Mouse (Mus musculus): Measurements from ENCODE around the gene Olfr282. TPM values are rescaled to one million over a fixed set of nuclear protein-coding genes. Genes with fewer than 3 reads are reported as not detected.

Gene Olfr282
- polyA plus RNA-seq, 1 experiment from 2014 or later, result not detected

DNA sequence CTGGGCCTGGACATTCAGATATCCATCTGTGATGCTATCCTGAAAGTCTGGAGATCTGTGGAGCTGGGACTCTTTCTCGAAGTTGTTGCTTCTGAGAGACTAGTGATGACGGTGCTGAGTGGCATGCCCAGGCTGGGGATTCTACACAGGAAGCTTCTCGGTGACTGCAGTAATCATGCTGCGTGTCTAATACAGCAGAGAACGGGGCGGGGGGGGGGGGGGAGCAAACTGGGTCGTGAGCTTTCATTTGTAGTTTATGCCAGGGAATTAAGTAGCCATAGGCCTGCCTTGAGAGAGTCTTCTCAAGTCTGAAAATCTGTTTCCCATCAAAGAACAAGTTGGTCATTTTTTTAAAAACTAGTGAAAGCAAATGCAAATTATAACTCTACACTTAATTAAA lies 12.9 kb upstream of the Olfr282 start:
- ATAC-seq (replicated peaks), result no peak
- H3K36me3 ChIP-seq (replicated peaks), result no peaks in the 10 kb centered on the region
- no peak overlapping the region for H3K4me2 ChIP-seq
- no peaks in the 10 kb centered on the region for H3K4me1 ChIP-seq
- no peaks in the 10 kb centered on the region for H3K9me3 ChIP-seq
- H3K27me3 ChIP-seq (replicated peaks), result no peaks in the 10 kb centered on the region
- no peak overlapping the region for H3K27ac ChIP-seq
- 65% methylated on average over 7 of the region's 7 CpGs for WGBS
- H3K9ac ChIP-seq, result no peak overlapping the region
- no peak overlapping the region for H3K4me3 ChIP-seq

DNA sequence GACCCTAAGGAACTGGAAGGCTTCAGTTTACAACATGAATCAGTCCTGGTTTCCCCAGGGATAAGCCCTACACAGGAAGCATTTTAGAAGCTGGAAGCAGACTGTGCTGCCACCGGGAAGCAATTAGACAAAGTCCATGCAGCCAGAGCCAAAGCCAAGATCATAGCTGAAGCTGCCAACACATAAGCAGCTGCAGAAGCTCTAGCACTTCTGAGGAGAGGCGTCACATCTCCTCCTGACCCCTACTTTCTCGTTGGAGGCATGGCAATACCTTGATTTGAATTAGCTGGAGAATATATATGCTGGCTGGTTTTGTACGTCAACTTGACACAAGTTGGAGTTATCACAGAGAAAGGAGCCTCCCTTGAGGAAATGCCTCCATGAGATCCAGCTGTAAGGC lies 10.1 kb upstream of the Olfr282 start:
- WGBS, result 71% methylated on average over 4 of the region's 4 CpGs

DNA sequence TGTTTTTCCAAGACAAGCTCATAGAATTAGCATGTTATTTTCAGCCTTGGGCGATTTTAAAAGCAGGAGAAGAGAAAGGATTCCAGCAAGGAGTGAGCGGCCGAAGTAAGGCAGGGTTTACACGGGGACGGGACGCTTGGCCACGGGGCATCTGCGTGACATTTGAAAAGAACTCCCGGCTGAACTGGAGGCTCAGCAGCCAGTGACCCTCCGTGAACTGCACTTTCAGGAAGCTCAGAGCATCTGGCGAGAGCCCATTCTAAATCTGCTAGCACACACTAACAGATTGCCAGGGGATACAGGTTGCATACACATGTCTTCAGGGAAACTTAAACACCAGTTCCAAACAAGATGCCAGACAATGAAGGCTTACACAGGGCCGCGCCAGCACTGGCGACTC lies 6.7 kb upstream of the Olfr282 start:
- H3K4me1 ChIP-seq, result no peaks in the 10 kb centered on the region
- no peak overlapping the region for H3K9ac ChIP-seq
- no peaks in the 10 kb centered on the region for H3K36me3 ChIP-seq (replicated peaks)
- no peak overlapping the region for H3K4me3 ChIP-seq
- no peaks in the 10 kb centered on the region for H3K9me3 ChIP-seq
- H3K27ac ChIP-seq, result no peak overlapping the region
- no peaks in the 10 kb centered on the region for H3K27me3 ChIP-seq (replicated peaks)
- 48% methylated on average over 14 of the region's 14 CpGs for WGBS
- no peak overlapping the region for H3K4me2 ChIP-seq
- no peak for ATAC-seq (replicated peaks)

More for the DNA sequence above, 10.1 kb upstream of the Olfr282 start:
- Histone ChIP-seq H3K9me3 (no peaks in the 10 kb centered on the region), H3K4me2 (no peak overlapping the region), H3K27ac (no peak overlapping the region), H3K9ac (no peak overlapping the region), H3K4me3 (no peak overlapping the region), H3K36me3 (replicated peaks) (no peaks in the 10 kb centered on the region), H3K4me1 (no peaks in the 10 kb centered on the region), H3K27me3 (replicated peaks) (no peaks in the 10 kb centered on the region)
- no peak for ATAC-seq (replicated peaks)

DNA sequence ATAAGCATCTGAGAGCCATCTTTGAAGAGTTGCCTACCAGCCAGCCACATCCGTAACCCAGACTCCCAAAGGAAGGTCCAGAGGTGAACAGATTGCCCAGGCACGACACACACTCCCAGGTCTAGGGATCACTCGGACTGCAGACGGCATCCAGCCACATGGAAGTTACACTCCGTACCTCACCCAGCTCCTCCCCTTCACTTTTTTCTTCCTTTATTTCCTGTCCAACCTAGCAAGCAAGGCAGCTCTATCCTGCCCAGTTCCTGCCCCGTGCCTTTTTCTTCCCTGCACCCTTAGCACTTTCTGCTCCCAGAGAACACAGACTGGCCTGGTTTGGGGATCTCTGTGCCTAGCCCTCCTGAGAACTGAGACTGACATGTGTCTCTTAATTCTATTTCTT lies 6.3 kb upstream of the Olfr282 start:
- no peak for ATAC-seq (replicated peaks)
- H3K9ac ChIP-seq, result no peak overlapping the region
- H3K4me1 ChIP-seq, result no peaks in the 10 kb centered on the region
- no peaks in the 10 kb centered on the region for H3K9me3 ChIP-seq
- no peaks in the 10 kb centered on the region for H3K27me3 ChIP-seq (replicated peaks)
- H3K36me3 ChIP-seq (replicated peaks), result no peaks in the 10 kb centered on the region
- 73% methylated on average over 6 of the region's 6 CpGs for WGBS
- H3K4me2 ChIP-seq, result no peak overlapping the region
- no peak overlapping the region for H3K4me3 ChIP-seq
- H3K27ac ChIP-seq, result no peak overlapping the region

DNA sequence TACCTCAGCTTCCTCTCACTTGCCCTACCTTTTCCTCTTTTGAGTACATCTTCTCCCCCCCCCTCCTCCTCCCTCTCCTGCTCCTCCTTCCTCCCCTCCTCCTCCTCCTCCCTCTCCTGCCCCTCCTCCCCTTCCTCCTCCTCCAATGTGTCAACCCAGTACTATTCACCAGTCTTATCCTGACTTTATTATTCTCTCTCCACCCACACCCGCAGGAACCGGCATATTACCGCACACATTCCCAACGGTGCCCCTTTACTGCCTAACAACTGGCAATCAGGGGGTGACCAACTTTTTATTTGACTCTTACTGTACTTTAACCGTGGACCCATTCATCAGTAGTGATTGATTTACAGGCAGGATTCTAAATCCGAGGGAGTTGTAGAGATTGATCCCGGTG lies 5.8 kb upstream of the Olfr282 start:
- no peak for ATAC-seq (replicated peaks)
- WGBS, result 88% methylated on average over 7 of the region's 7 CpGs
- Histone ChIP-seq H3K27ac (no peak overlapping the region), H3K4me1 (no peaks in the 10 kb centered on the region), H3K4me3 (no peak overlapping the region), H3K36me3 (replicated peaks) (no peaks in the 10 kb centered on the region), H3K9me3 (no peaks in the 10 kb centered on the region), H3K9ac (no peak overlapping the region), H3K4me2 (no peak overlapping the region), H3K27me3 (replicated peaks) (no peaks in the 10 kb centered on the region)

DNA sequence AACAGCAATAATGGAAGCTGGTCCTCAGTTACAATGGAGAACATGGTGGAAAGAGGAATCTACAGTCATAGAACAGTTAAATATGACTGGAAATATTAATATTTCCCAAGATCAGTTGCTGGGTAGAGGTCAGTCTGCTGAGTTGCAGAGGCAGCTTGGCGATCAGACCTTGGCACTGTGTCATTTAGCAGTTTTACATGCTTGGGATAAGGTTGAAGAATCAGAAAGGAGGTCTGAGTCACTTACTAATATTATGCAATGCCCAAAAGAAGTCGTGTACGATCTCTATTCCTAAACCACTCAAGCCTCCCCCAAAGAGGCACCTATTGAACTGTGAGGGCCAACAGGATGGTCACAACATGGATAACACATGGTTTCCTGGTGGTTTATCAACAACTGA lies 13.5 kb downstream of the Olfr282 start:
- no peaks in the 10 kb centered on the region; the same call in 1 of the 2 replicates for H3K9me3 ChIP-seq
- no peak overlapping the region for H3K27ac ChIP-seq
- no peaks in the 10 kb centered on the region for H3K36me3 ChIP-seq (replicated peaks)
- ATAC-seq (replicated peaks), result no peak
- no peak overlapping the region for H3K4me3 ChIP-seq
- H3K27me3 ChIP-seq (replicated peaks), result no peaks in the 10 kb centered on the region
- H3K4me1 ChIP-seq, result no peaks in the 10 kb centered on the region
- no peak overlapping the region for H3K4me2 ChIP-seq
- no peak overlapping the region for H3K9ac ChIP-seq
- WGBS, result 83% methylated on average over 3 of the region's 3 CpGs

DNA sequence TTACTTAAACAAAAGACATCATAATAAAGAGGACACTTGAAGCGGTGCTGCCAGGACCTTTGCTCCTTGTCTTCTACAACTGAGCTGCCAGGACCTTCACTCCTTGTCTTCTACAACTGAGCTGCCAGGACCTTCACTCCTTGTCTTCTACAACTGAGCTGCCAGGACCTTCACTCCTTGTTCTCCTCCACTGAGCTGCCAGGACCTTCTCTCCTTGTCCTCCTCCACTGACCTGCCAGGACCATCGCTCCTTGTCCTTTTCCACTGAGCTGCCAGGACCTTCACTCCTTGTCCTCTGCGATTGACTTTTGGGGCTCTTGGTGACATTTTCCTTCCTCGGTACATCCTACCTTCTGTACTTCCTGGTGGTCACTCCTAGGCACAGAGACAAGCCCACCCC lies 17.5 kb downstream of the Olfr282 start:
- no peaks in the 10 kb centered on the region; the same call in 1 of the 2 replicates for H3K9me3 ChIP-seq
- no peak overlapping the region for H3K4me3 ChIP-seq
- no peaks in the 10 kb centered on the region for H3K27me3 ChIP-seq (replicated peaks)
- H3K36me3 ChIP-seq (replicated peaks), result no peaks in the 10 kb centered on the region
- no peak overlapping the region for H3K4me2 ChIP-seq
- H3K9ac ChIP-seq, result no peak overlapping the region
- H3K4me1 ChIP-seq, result no peaks in the 10 kb centered on the region
- no peak for ATAC-seq (replicated peaks)
- H3K27ac ChIP-seq, result no peak overlapping the region
- WGBS, result 72% methylated on average over 4 of the region's 4 CpGs

DNA sequence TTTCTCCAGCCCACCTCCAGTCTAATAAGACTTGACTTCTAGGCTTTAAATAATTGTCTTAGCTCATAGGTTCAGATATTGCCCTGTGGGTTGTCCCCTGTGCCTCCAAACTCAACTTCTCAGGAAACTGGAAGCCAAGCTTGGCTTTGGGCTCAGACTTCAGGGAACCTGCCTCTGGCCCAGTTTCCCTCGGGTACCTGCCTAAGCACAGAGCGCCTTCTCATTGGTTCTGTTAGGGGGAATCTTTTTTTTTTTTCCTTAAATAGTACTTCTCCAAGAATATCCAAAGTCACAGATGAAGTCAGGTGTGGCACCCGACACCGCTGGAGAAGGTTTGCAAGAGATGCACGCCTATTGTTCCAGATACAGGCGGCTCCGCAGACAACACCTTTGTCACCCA lies 21.3 kb downstream of the Olfr282 start, which contains the start of gene Olfr281:
Gene Olfr281 (plus strand): TSS at position 301 of the 400 bp plus-strand sequence.
- H3K27ac ChIP-seq, result no peak within 1 kb of the TSS
- no peak within 1 kb of the TSS for H3K9ac ChIP-seq
- no peak within 1 kb of the TSS for H3K4me2 ChIP-seq
- no peaks in the 10 kb centered on the region for H3K36me3 ChIP-seq (replicated peaks)
- WGBS, result 88% methylated on average over 7 of the region's 7 CpGs
- ATAC-seq (replicated peaks), result no peak
- H3K27me3 ChIP-seq (replicated peaks), result no peaks in the 10 kb centered on the region
- H3K9me3 ChIP-seq, result no peaks in the 10 kb centered on the region
- H3K4me3 ChIP-seq, result no peak within 1 kb of the TSS
- no peaks in the 10 kb centered on the region for H3K4me1 ChIP-seq

DNA sequence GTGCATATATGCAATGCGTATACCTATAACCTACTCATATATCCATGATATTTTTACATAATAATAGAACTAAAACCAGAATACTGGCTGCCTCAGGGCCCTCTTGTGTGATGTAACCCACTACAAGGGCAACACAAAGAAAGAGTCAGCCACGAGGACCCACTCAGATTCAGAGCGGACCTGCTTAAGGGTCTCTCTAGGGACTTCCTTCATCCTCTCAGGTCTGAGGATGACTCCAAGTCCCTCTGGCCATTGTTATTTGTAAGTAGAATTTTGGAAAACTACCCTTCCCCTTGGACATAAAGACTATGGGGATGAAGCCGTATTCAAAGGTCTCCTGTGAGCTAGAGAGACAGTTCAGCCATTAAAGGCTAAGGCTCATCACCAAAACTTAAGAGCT lies 38.6 kb downstream of the Olfr282 start, which contains the start of gene OR5BS1P:
Gene OR5BS1P (plus strand): TSS at position 301 of the 400 bp plus-strand sequence.
- no peak for ATAC-seq (replicated peaks)

DNA sequence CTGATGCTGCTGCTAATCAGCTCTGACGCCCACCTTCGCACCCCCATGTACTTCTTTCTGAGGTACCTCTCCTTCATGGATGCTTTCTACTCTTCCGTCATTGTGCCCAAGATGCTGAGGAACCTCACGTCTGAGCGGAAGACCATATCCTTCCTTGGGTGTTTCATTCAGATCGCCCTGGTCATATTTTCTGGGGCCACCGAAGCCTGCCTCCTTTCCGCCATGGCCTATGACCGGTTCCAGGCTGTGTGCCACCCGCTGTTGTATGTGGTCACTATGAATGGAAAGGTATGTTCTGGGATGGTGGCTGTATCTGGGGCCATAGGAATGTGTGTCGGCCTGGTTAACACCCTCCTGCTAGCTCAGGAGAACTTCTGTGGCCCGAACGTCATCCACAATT lies 40.5 kb downstream of the Olfr282 start:
- no peaks in the 10 kb centered on the region for H3K27me3 ChIP-seq (replicated peaks)
- H3K4me2 ChIP-seq, result no peak overlapping the region
- no peaks in the 10 kb centered on the region for H3K4me1 ChIP-seq
- no peaks in the 10 kb centered on the region for H3K9me3 ChIP-seq
- no peak for ATAC-seq (replicated peaks)
- H3K36me3 ChIP-seq (replicated peaks), result no peaks in the 10 kb centered on the region
- no peak overlapping the region for H3K9ac ChIP-seq
- 93% methylated on average over 13 of the region's 13 CpGs for whole genome bisulfite sequencing
- no peak overlapping the region for H3K27ac ChIP-seq
- H3K4me3 ChIP-seq, result no peak overlapping the region

More for the DNA sequence above, 38.6 kb downstream of the Olfr282 start, which contains the start of gene OR5BS1P:
- WGBS, result 86% methylated on average over 4 of the region's 4 CpGs
- H3K27ac ChIP-seq, result no peak within 1 kb of the TSS
- no peak within 1 kb of the TSS for H3K4me3 ChIP-seq
- no peaks in the 10 kb centered on the region for H3K9me3 ChIP-seq
- H3K4me1 ChIP-seq, result no peaks in the 10 kb centered on the region
- H3K4me2 ChIP-seq, result no peak within 1 kb of the TSS
- H3K36me3 ChIP-seq (replicated peaks), result no peaks in the 10 kb centered on the region
- H3K9ac ChIP-seq, result no peak within 1 kb of the TSS
- no peaks in the 10 kb centered on the region for H3K27me3 ChIP-seq (replicated peaks)

DNA sequence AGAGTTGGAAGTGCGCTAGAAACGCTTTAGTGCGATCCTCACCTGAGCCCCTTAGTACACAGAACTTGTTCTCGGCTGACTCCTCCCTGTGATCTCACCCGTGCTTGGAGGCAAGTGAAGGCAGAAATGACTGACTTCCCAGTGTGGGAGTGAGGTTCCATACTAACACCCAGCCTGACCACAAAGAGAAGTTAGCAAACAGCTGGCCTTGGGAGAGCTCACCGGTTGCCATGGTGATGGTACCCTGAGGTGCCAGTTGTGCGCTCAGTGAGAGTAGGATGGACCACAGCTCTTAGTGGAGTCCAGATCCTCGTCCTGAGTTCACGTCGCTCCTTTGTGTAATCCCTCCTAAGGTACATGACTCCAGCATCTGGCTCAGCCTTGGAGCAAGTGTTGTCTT lies 43.9 kb downstream of the Olfr282 start:
- no peak overlapping the region for H3K27ac ChIP-seq
- H3K9me3 ChIP-seq, result no peaks in the 10 kb centered on the region
- no peak overlapping the region for H3K4me2 ChIP-seq
- no peak overlapping the region for H3K9ac ChIP-seq
- H3K27me3 ChIP-seq (replicated peaks), result no peaks in the 10 kb centered on the region
- ATAC-seq (replicated peaks), result no peak
- WGBS, result 81% methylated on average over 10 of the region's 10 CpGs
- H3K36me3 ChIP-seq (replicated peaks), result no peaks in the 10 kb centered on the region
- no peaks in the 10 kb centered on the region for H3K4me1 ChIP-seq
- H3K4me3 ChIP-seq, result no peak overlapping the region

DNA sequence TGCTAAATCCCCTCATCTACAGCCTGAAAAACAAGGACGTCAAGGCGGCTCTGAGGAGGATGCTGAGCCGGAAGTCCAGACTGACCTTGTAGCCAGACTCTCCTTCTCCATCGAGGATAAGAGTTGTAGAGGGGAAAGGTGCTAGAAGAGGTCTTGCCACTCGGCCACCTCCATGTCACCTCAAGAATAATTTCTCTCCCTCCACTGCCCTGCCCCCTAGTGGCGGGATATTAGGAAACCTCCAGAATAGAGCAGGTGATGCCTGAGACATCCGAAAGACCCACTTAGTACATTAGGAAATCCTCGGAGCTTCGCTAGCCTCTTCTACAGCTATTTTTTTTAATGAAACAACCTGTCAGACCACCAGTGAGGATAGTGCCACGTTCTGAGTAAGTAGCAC lies 44.4 kb downstream of the Olfr282 start:
- Histone ChIP-seq H3K27me3 (replicated peaks) (no peaks in the 10 kb centered on the region), H3K27ac (no peak overlapping the region), H3K9ac (no peak overlapping the region), H3K36me3 (replicated peaks) (no peaks in the 10 kb centered on the region), H3K4me2 (no peak overlapping the region), H3K9me3 (no peaks in the 10 kb centered on the region), H3K4me1 (no peaks in the 10 kb centered on the region), H3K4me3 (no peak overlapping the region)
- ATAC-seq (replicated peaks), result no peak
- WGBS, result 55% methylated on average over 10 of the region's 10 CpGs

DNA sequence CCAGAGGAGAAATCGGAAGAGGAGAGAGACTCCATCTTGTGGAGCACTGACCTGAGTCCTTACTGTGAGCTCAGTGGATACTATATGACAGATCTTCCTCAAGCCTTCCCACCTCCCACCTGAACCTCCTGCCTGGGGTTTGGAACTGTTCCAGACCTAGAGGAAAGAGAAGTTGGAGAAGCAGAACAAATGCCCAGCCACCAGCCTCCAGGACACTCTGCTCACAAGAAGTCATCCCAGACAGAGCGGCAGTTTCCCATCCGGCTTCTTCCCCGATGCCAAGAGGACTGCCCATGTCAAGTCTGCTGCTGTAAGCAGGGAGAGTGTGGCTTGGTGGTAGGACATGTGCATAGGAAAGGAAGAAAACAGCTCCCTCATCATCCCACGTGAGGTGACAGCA lies 45.3 kb downstream of the Olfr282 start:
- H3K4me3 ChIP-seq, result no peak overlapping the region
- no peak overlapping the region for H3K27ac ChIP-seq
- H3K4me2 ChIP-seq, result no peak overlapping the region
- no peak overlapping the region for H3K9ac ChIP-seq
- WGBS, result 81% methylated on average over 5 of the region's 5 CpGs
- no peaks in the 10 kb centered on the region for H3K27me3 ChIP-seq (replicated peaks)
- no peak for ATAC-seq (replicated peaks)
- no peaks in the 10 kb centered on the region for H3K36me3 ChIP-seq (replicated peaks)
- no peaks in the 10 kb centered on the region for H3K4me1 ChIP-seq
- H3K9me3 ChIP-seq, result no peaks in the 10 kb centered on the region
